Mouse (Mus musculus): Measurements from ENCODE around the gene Gna12.

- TF ChIP-seq POLR2A (IDR thresholded peaks at IDR 0.05; ENCODE audit: extremely low read depth, insufficient read depth, low read length) = no peak
- no peak for TF ChIP-seq CTCF (IDR thresholded peaks at IDR 0.05; ENCODE audit: extremely low read depth, insufficient read depth, low read length)
Measured at GRCm38 (mm10) chr5:140784288-140784687, 45.9 kb downstream of the Gna12 start.

Data from cortical plate, adult 2 months (tissue).